In genomic region chr15:27783541-27784125, GRCm38 (mm10) we compare ENCODE assay signal across 8 mouse cellular contexts.
DNase-seq lines count a peak whose midpoint lies in the region; ATAC-seq lines count a peak whose summit lies in the region.

No protein-coding gene starts in this region.

- H3K27ac ChIP-seq in forebrain, embryonic 15.5 days (replicated peaks) = peak overlapping the region; percentile 75
- peak overlapping the region; percentile 88 for H3K27ac ChIP-seq in intestine, embryonic 16.5 days (ENCODE audit: low read length)
- H3K27ac ChIP-seq in neural tube, embryonic 14.5 days (ENCODE audit: low read depth, low read length) = peak overlapping the region; percentile 89

- WGBS in forebrain, embryonic 15.5 days = 13% methylated on average over 12 of the region's 12 CpGs
- WGBS in intestine, embryonic 16.5 days = 23% methylated on average over 12 of the region's 12 CpGs
- 27% methylated on average over 12 of the region's 12 CpGs for WGBS in neural tube, embryonic 14.5 days

- H3K36me3 ChIP-seq in forebrain, embryonic 15.5 days = no peaks in the 10 kb centered on the region
- H3K36me3 ChIP-seq in intestine, embryonic 16.5 days (ENCODE audit: control insufficient read depth, insufficient read depth, low read length) = no peaks in the 10 kb centered on the region
- H3K36me3 ChIP-seq in neural tube, embryonic 14.5 days (ENCODE audit: control insufficient read depth, insufficient read depth, low read length) = no peaks in the 10 kb centered on the region

- peak overlapping the region; percentile 38; the same call in 1 of the 2 replicates for H3K9ac ChIP-seq in forebrain, embryonic 15.5 days (replicated peaks)
- H3K9ac ChIP-seq in intestine, embryonic 16.5 days (ENCODE audit: low read depth, low read length) = peak overlapping the region; percentile 50
- peak overlapping the region; percentile 22; the same call in 1 of the 2 replicates for H3K9ac ChIP-seq in neural tube, embryonic 14.5 days (replicated peaks; ENCODE audit: low read depth, low read length)

- H3K9me3 ChIP-seq in forebrain, embryonic 15.5 days = no peaks in the 10 kb centered on the region
- H3K9me3 ChIP-seq in intestine, embryonic 16.5 days (ENCODE audit: control insufficient read depth, low read length) = no peaks in the 10 kb centered on the region
- H3K9me3 ChIP-seq in neural tube, embryonic 14.5 days (ENCODE audit: control insufficient read depth, low read length) = no peaks in the 10 kb centered on the region

- H3K4me3 ChIP-seq in forebrain, embryonic 15.5 days = no peak overlapping the region
- peak overlapping the region; percentile 21 for H3K4me3 ChIP-seq in intestine, embryonic 16.5 days (ENCODE audit: low read length)
- H3K4me3 ChIP-seq in neural tube, embryonic 14.5 days (ENCODE audit: low read depth, low read length) = no peak overlapping the region

- H3K4me1 ChIP-seq in forebrain, embryonic 15.5 days = peaks cover 89% of the 10 kb centered on the region
- H3K4me1 ChIP-seq in intestine, embryonic 16.5 days (ENCODE audit: control insufficient read depth, insufficient read depth, low read length) = peaks cover 60% of the 10 kb centered on the region
- H3K4me1 ChIP-seq in neural tube, embryonic 14.5 days (ENCODE audit: control insufficient read depth, insufficient read depth, low read length) = peaks cover 95% of the 10 kb centered on the region

- H3K27me3 ChIP-seq in forebrain, embryonic 15.5 days = no peaks in the 10 kb centered on the region
- H3K27me3 ChIP-seq in intestine, embryonic 16.5 days (replicated peaks; ENCODE audit: control insufficient read depth, insufficient read depth, low read length) = no peaks in the 10 kb centered on the region
- no peaks in the 10 kb centered on the region for H3K27me3 ChIP-seq in neural tube, embryonic 14.5 days (ENCODE audit: control insufficient read depth, insufficient read depth, low read length)

- ATAC-seq in forebrain, embryonic 15.5 days (replicated peaks) = peak; percentile 30; the same call in 1 of the 2 replicates
- ATAC-seq in intestine, embryonic 16.5 days = peak; percentile 37
- no peak for ATAC-seq in neural tube, embryonic 14.5 days (ENCODE audit: low read depth)

- DNase-seq in layer of hippocampus, adult 9-11 months = peak; percentile 70
- DNase-seq in layer of hippocampus, postnatal 25 days (ENCODE audit: extremely low spot score in 1 of 2, low spot score in 1 of 2) = no peak
- peak; percentile 52 to 61 for DNase-seq in lung, adult 18-20 months
- no peak for DNase-seq in left cerebral cortex, adult 18-20 months (ENCODE audit: low spot score in 2 of 2)
- DNase-seq in frontal cortex, postnatal 10 days (ENCODE audit: low spot score in 2 of 2) = no peak

- peak overlapping the region; percentile 22 for H3K4me2 ChIP-seq in forebrain, embryonic 15.5 days (replicated peaks)
- peak overlapping the region; percentile 51 for H3K4me2 ChIP-seq in intestine, embryonic 16.5 days (ENCODE audit: low read depth, low read length)
- peak overlapping the region; percentile 26 for H3K4me2 ChIP-seq in neural tube, embryonic 14.5 days (ENCODE audit: low read depth, low read length)

Comparison
In these comparisons a context has a peak if more than half of its experiments do, and no peak if none do; other contexts are left out.
1. DNase-seq: peak in layer of hippocampus, adult 9-11 months (single experiment) and lung, adult 18-20 months (2 of 2); none in layer of hippocampus, postnatal 25 days (0 of 2), left cerebral cortex, adult 18-20 months (0 of 2) and frontal cortex, postnatal 10 days (0 of 2).
2. Peak in every context shown above with its lines, with median percentiles within 50 percentile points of each other: H3K27ac ChIP-seq, H3K4me2 ChIP-seq and H3K9ac ChIP-seq.